Mouse (Mus musculus) embryo, embryonic 11.5 days (tissue): ENCODE data around the gene Cdc20b.

ENCODE experiments used
- DNase-seq: peaks from one replicate; pipeline ENCODE4 v3.0.0-alpha.2; 2012; ENCODE audit warnings: low read depth, low spot score

Cdc20b gene

DNA sequence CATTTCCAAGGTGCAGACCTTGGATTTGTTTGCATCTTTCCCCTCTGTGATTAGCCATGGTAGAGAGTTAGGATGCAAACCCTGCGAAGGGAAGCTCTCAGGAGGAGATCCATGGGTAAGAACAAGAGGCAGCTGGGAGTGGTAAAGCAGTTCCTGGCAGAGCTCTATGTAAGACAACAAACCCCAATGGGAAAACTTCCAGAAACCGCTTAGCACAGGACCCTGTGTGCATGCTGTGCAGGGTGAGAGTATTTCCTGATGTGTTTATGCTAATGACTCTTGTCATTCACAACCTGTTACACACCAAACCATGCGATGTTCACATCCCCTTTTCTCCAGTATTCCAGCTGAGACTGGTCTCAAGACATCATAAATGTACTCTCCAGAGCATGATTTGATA is 62.1 kb downstream of the Cdc20b start:
- no peak for DNase-seq

DNA sequence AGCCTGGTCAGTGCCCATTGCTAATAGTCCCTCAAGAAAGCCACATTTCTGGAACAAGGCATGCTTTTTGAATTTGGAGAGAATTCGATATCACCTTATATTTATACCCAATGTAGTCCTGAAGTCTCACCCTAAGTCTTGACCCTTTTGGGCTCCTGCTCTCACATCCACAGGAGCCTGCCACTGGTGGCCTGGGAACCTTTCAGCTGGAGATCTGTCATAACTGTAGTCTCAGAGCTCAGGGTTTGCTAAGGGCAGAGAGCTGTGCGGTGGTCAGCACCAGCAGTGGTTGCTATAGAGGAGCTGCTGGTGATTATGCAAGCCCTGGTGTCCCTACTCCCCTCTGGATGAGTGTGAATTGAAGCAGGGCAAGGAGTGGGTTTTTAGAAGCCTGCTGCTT is 63.5 kb downstream of the Cdc20b start:
- no peak for DNase-seq

DNA sequence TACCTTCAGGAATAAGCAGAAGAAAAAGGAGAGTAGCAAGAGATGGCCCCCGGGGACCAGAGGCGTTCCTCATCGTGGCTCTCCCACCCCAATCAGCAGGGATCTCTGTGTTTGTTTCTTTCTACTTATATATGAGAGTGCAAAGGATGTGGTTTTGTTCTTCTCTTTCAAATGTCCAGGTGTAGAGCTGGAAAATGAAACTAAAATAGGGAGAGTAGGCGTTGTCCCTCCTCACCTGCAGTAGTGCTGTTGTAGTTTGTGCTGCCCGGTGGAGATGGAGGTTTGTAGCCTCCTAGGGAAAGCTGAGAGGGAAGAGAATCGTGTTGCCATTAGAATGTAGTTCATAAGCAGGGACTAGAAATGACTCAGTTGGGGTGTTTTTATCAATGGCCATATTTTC is 66.0 kb downstream of the Cdc20b start, which contains the start of gene Gzma:
TSS of gene Gzma (minus strand) at position 103 of the 400 bp plus-strand sequence.
- DNase-seq = no peak

DNA sequence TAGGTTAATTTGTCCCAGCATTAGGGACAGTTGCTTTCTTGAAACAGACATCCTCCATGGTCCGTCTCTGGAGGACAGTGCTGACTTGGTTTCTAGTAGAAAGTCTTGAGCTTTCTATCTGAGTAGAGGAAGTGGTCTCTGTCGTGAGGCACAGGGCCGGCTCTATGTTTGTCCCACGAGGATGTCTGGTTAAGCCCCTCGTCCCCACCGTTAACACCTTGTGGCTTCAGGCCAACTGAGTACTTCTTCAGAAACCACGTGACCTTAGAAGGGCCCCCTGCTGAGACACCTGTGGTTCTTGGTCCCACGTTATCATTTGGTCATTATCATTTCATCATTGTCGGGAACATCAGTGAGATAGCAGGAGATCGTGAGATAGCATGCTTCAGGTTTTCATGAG is 66.9 kb downstream of the Cdc20b start:
- DNase-seq = no peak

DNA sequence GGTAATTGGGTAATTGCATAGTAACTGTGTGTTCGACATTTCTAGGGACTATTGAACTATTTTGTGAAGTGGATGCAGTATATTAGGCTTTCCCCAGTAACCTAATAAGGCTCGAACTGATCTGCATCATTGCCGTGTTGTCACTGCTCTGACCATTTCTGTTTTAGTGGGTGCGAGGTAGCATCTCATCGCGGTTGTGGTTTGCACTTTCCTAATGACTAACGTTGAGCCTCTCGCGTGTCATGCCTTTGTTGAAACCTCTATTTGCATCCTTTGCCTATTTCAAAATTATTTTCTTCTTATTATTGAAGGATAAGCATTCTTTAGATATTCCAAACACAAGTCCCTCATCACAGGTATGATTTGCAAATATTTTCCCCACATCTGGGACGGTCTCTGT is 69.8 kb downstream of the Cdc20b start:
- DNase-seq = no peak

DNA sequence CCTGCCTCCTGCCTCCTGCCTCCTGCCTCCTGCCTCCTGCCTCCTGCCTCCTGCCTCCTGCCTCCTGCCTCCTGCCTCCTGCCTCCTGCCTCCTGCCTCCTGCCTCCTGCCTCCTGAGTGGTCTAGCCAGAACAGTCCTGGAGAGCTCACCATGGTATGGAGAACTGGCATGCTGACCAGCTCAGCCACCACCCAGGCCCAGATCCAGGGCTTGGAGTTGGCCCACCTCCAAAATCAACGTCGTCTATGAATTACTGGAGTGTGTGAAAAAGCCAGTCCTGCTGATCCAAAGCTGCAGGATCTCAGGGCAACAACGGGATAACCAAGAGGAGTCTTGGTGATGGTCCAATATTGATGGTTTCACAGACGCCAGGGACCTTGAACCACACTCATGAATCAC is 84.1 kb downstream of the Cdc20b start:
- DNase-seq = no peak

DNA sequence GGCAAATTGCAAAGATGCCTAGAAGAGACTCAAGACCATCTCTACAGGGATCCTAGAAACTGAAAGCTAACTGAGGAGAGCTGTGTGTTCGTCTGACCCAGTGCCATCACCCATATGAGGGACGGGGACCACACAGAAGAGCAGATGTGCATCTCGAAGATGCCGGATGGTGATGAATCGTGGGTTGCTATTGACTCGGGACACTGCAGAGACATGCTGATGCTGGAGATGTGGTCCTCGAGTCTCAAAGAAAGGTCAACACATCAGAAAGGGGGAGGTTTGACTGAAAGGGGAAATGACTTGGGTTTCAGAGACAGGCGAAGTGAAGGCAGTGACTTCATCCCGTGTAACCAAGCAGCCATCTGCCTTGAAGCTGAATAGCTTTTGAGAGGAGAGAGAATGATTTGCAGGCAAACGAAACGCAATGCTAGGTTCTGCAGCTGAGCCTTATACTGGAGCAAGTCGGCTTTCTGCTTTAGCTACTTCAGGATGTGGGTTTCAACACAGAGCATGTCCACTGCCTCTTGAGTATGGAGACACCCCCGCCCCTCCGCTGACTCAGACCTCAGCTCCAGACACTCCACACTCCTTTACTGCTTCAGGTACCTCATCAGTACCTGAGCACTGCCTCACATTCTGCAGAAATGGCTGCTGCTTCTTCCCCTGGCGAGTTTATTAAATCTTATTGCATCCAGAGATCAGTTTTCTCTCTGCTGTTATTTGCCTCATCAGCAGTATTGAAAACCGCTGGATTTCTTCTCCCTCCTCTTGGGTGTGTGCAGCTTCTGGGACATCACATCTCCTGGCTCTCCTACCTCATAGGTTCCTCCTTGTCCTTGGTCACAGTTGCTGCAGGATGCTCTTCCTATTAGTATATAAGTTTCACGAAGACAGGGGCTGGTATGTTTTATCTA is 85.7 kb downstream of the Cdc20b start:
- no peak for DNase-seq

DNA sequence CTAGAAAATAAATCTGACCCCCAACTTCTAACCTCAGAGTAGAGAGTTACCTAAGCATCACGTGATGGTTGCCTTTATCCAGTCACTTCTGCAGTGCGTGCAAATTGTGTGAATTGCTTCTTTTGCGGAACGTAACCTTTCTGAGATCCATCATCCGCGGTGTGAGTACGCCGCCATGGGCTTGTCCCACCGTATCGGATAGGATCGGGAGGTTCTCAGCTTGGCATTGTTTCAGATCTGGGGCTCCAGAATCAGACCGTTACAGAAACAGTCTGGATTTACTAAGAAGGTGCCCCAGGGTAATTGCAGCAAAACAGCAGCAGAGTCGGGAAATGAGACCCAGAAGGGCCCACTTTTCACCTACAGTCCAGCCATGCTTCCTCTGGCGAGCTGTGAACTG is 86.4 kb downstream of the Cdc20b start:
- DNase-seq = no peak

DNA sequence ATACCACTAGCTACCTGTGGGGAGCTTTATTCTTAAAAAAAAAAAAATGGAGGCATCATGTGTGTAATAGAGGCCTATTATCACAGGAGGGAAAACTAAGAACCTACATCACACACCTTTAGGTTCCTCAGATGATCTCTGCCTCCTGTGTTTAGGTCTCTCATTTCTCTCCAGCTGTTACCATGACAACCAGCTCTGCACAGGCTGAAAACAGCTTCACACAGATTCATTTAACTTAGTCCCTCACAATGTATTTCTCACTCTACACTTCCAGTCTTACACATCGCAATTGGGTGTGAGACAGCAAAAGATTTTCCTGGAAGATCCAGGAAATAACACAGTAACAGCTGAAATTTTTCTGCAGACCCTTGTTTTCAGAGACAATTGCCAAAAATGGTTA is 95.1 kb downstream of the Cdc20b start:
- DNase-seq = no peak

DNA sequence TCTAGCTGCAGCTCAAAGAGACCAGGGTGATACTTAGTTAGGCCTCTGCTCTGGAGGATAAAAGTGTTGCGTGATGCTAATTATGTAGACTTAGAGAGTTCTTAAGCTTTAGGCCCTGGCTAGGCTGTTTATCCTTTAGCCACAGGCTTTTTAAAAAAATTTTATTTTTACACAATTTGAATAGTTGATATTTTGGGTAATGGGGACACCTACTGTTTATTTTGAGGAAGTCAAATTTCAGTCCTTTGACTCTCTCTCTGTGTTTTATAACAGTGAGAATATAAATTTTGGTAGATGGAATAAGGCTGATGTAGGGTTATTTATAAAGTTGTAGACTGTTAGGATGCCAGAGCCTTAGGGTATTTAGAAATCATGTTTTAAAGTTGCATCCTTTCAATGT is 104.7 kb downstream of the Cdc20b start:
- DNase-seq = no peak
